Comparison of ENCODE assay signal across 8 mouse cellular contexts in genomic region chr3:89419981-89420380, GRCm38 (mm10). TPM values are rescaled to one million over a fixed set of nuclear protein-coding genes. Genes with fewer than 3 reads are reported as not detected.
DNase-seq lines count a peak whose midpoint lies in the region; ATAC-seq and TF ChIP-seq lines count a peak whose summit lies in the region.
"Had no signal": no experiment of that assay in that cellular context is flagged by ENCODE, and none has a peak within 500 bp of the region (broad histone marks: within the 10 kb centered on the region; RNA-seq: fewer than 3 reads in every experiment).

No protein-coding gene starts in this region.

- peaks cover 48% of the 10 kb centered on the region for H3K36me3 ChIP-seq in C2C12 (ENCODE audit: control insufficient read depth, insufficient read depth)
- peaks cover 5% of the 10 kb centered on the region; the same call in 1 of the 2 replicates for H3K36me3 ChIP-seq in forebrain, embryonic 16.5 days (ENCODE audit: control insufficient read depth, insufficient read depth)
- H3K36me3 ChIP-seq in lung, embryonic 14.5 days (ENCODE audit: insufficient read depth): peaks cover 38% of the 10 kb centered on the region

- H3K79me2 ChIP-seq in C2C12 (ENCODE audit: control insufficient read depth, insufficient read depth): peaks cover 88% of the 10 kb centered on the region

- H3K4me3 ChIP-seq in C2C12 (ENCODE audit: insufficient read depth, poor library complexity, severe bottlenecking): peak overlapping the region; percentile 73
- H3K4me3 ChIP-seq in forebrain, embryonic 16.5 days (replicated peaks; ENCODE audit: low read length): no peak overlapping the region; the same call in 1 of the 2 replicates
- peak overlapping the region; percentile 55 for H3K4me3 ChIP-seq in lung, embryonic 14.5 days (ENCODE audit: low read depth, low read length)

- H3K4me1 ChIP-seq in forebrain, embryonic 16.5 days (replicated peaks; ENCODE audit: control insufficient read depth, insufficient read depth, low read length): peaks cover 34% of the 10 kb centered on the region
- peaks cover 19% of the 10 kb centered on the region for H3K4me1 ChIP-seq in lung, embryonic 14.5 days (ENCODE audit: insufficient read depth)

- 0 out of 2 replicates have a peak overlapping the region, but pooled peaks have one; percentile 57 for H3K9ac ChIP-seq in forebrain, embryonic 16.5 days (replicated peaks; ENCODE audit: low read depth, low read length)
- H3K9ac ChIP-seq in lung, embryonic 14.5 days: peak overlapping the region; percentile 53

- TF ChIP-seq CTCF in C2C12 (IDR thresholded peaks at IDR 0.05; ENCODE audit: control insufficient read depth, insufficient read depth, insufficient read length): no peak
- no peak for TF ChIP-seq CTCF in lung, embryonic 14.5 days (IDR thresholded peaks at IDR 0.05; ENCODE audit: low read depth)

- no peak overlapping the region for H3K27ac ChIP-seq in forebrain, embryonic 16.5 days (ENCODE audit: low read length)
- H3K27ac ChIP-seq in lung, embryonic 14.5 days (ENCODE audit: low read depth): peak overlapping the region; percentile 99

- H3K79me3 ChIP-seq in C2C12 (ENCODE audit: low read depth): peaks cover 56% of the 10 kb centered on the region

- no peak for ATAC-seq in forebrain, embryonic 16.5 days
- no peak for ATAC-seq in lung, embryonic 14.5 days (ENCODE audit: insufficient read depth)

- H3ac ChIP-seq in C2C12 (ENCODE audit: control insufficient read depth, insufficient read length, low read depth): peak overlapping the region; percentile 28

- H3K27me3 ChIP-seq in C2C12 (ENCODE audit: control insufficient read depth, insufficient read depth, insufficient read length): no peaks in the 10 kb centered on the region
- H3K27me3 ChIP-seq in forebrain, embryonic 16.5 days (replicated peaks; ENCODE audit: control insufficient read depth, insufficient read depth, low read length): no peaks in the 10 kb centered on the region
- no peaks in the 10 kb centered on the region for H3K27me3 ChIP-seq in lung, embryonic 14.5 days (ENCODE audit: insufficient read depth, low read length)

- peak overlapping the region; percentile 91 for H3K4me2 ChIP-seq in forebrain, embryonic 16.5 days (ENCODE audit: low read length)
- peak overlapping the region; percentile 86 for H3K4me2 ChIP-seq in lung, embryonic 14.5 days

- peak; percentile 58 for DNase-seq in 416B (ENCODE audit: low read depth)
- DNase-seq in lung, embryonic 14.5 days: peak; percentile 35
- no peak for DNase-seq in right cerebral cortex, postnatal 36 days (ENCODE audit: low spot score in 2 of 2)
- no peak for DNase-seq in retina, embryonic 14.5 days (ENCODE audit: low spot score)
- DNase-seq in thymus, postnatal 25 days: no peak
- DNase-seq: cerebellum, adult 8-10 months had no signal

- WGBS in forebrain, embryonic 16.5 days: 38% methylated on average over 3 of the region's 3 CpGs
- 17% methylated on average over 3 of the region's 3 CpGs for WGBS in lung, embryonic 14.5 days

- H3K9me3 ChIP-seq in forebrain, embryonic 16.5 days (ENCODE audit: control insufficient read depth, low read length): no peaks in the 10 kb centered on the region
- H3K9me3 ChIP-seq in lung, embryonic 14.5 days (ENCODE audit: low read depth, low read length): no peaks in the 10 kb centered on the region

TF ChIP-seq in C2C12, 6 proteins besides CTCF, POLR2A, EP300 and RAD21:
- TF ChIP-seq MYOD1 (IDR thresholded peaks at IDR 0.05; ENCODE audit: control insufficient read depth, insufficient read length, low read depth): no peak

RNA-seq across cellular contexts. Expression of gene Shc1, which starts 1.7 kb away (rescaled TPM):
- 86.3 TPM for polyA plus RNA-seq in C2C12 (2012; fragmentation: generic; extraction: Trizol)
- 14.4 and 17.2 TPM in 2 replicates for polyA plus RNA-seq in forebrain, embryonic 16.5 days (2015; fragmentation: Nextera tagmentation; extraction: Ambion mirVana)
- 69.5 and 75.2 TPM in 2 replicates for polyA plus RNA-seq in lung, embryonic 14.5 days (2014; fragmentation: Nextera tagmentation; extraction: Ambion mirVana)

RNA-seq across cellular contexts. Expression of gene Cks1b, which starts 1.8 kb away (rescaled TPM):
- 446 TPM for polyA plus RNA-seq in C2C12 (2012; fragmentation: generic; extraction: Trizol)
- polyA plus RNA-seq in forebrain, embryonic 16.5 days (2015; fragmentation: Nextera tagmentation; extraction: Ambion mirVana): 139 and 156 TPM in 2 replicates
- polyA plus RNA-seq in lung, embryonic 14.5 days (2014; fragmentation: Nextera tagmentation; extraction: Ambion mirVana): 655 and 692 TPM in 2 replicates

RNA-seq across cellular contexts. Expression of gene Flad1, which starts 8.3 kb away (rescaled TPM):
- polyA plus RNA-seq in C2C12 (2012; fragmentation: generic; extraction: Trizol): 11.0 TPM
- 43.6 and 46.7 TPM in 2 replicates for polyA plus RNA-seq in forebrain, embryonic 16.5 days (2015; fragmentation: Nextera tagmentation; extraction: Ambion mirVana)
- 18.1 and 18.2 TPM in 2 replicates for polyA plus RNA-seq in lung, embryonic 14.5 days (2014; fragmentation: Nextera tagmentation; extraction: Ambion mirVana)

RNA-seq across cellular contexts. Expression of gene Pygo2, which starts 10.0 kb away (rescaled TPM):
- 53.1 TPM for polyA plus RNA-seq in C2C12 (2012; fragmentation: generic; extraction: Trizol)
- 40.0 and 43.7 TPM in 2 replicates for polyA plus RNA-seq in forebrain, embryonic 16.5 days (2015; fragmentation: Nextera tagmentation; extraction: Ambion mirVana)
- polyA plus RNA-seq in lung, embryonic 14.5 days (2014; fragmentation: Nextera tagmentation; extraction: Ambion mirVana): 54.0 and 56.8 TPM in 2 replicates

RNA-seq across cellular contexts. Expression of gene Pbxip1, which starts 16.5 kb away (rescaled TPM):
- 34.6 TPM for polyA plus RNA-seq in C2C12 (2012; fragmentation: generic; extraction: Trizol)
- 11.1 and 14.4 TPM in 2 replicates for polyA plus RNA-seq in forebrain, embryonic 16.5 days (2015; fragmentation: Nextera tagmentation; extraction: Ambion mirVana)
- polyA plus RNA-seq in lung, embryonic 14.5 days (2014; fragmentation: Nextera tagmentation; extraction: Ambion mirVana): 13.6 and 14.7 TPM in 2 replicates

Comparison
In these comparisons a context has a peak if more than half of its experiments do, and no peak if none do; other contexts are left out.
1. DNase-seq: peak in 416B (single experiment) and lung, embryonic 14.5 days (single experiment); none in right cerebral cortex, postnatal 36 days (0 of 2), retina, embryonic 14.5 days (single experiment) and thymus, postnatal 25 days (single experiment).